Mouse (Mus musculus) thymus, adult 18-20 months (tissue): ENCODE data around the gene Adamts4.
A peak's percentile ranks its signal among the peaks of the same experiment; 100 is the strongest.

ENCODE experiments used
- DNase-seq, 2 experiments: peaks; one replicate each; pipeline ENCODE4 v3.0.0; 2022; ENCODE audit warnings: mixed read lengths in 2 of 2

Adamts4 gene

DNA sequence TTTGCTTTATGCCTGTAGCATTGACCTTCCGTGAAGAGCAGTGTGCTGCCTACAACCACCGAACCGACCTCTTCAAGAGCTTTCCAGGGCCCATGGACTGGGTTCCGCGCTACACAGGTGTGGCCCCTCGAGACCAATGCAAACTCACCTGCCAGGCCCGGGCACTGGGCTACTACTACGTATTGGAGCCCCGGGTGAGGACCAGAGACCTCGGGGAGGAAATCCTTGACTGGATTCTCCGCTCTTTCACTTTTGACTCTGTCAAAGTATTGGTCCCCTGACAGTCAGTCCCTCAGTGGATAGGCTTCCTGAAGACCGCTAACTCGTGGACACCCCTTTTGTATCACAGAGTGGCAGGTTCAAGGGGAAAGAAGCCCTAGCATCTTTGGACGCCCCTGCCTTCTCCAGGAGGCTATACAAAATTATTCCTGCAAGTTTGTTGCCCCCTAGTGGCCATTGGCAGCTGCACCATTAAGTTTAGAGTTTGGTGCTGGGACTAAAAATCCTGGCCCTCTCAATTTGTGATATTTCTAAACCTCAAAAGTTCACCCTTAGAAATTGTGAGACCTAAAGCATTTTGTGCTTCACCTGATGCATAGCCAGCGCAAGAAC lies 6.8 kb downstream of the Adamts4 start:
- DNase-seq = no peak

- no peak for DNase-seq
Observed at GRCm38 (mm10) chr1:171257781-171258180, 7.6 kb downstream of the Adamts4 start.

DNA sequence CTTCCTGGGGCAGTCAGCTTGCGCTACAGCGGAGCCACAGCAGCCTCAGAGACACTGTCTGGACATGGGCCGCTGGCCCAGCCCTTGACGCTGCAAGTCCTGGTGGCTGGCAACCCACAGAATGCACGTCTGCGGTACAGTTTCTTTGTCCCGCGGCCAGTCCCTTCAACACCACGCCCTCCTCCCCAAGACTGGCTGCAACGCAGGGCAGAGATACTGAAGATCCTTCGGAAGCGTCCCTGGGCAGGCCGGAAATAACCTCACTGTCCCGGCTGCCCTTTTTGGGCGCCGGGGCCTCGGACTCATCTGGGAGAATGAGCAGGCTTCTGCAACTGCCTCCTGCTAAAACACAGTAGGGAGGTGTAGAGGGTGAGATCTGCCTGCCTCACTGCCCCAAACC lies 8.7 kb downstream of the Adamts4 start:
- DNase-seq = no peak

GRCm38 (mm10) chr1:171260316-171260715 lies 10.1 kb downstream of the Adamts4 start:
- no peak for DNase-seq

- DNase-seq = no peak
Observed at GRCm38 (mm10) chr1:171262594-171263130, 12.4 kb downstream of the Adamts4 start.

- no peak for DNase-seq
Observed at GRCm38 (mm10) chr1:171263185-171263611, 13.0 kb downstream of the Adamts4 start.

- no peak for DNase-seq
Observed at GRCm38 (mm10) chr1:171263666-171264461, 13.6 kb downstream of the Adamts4 start.

DNA sequence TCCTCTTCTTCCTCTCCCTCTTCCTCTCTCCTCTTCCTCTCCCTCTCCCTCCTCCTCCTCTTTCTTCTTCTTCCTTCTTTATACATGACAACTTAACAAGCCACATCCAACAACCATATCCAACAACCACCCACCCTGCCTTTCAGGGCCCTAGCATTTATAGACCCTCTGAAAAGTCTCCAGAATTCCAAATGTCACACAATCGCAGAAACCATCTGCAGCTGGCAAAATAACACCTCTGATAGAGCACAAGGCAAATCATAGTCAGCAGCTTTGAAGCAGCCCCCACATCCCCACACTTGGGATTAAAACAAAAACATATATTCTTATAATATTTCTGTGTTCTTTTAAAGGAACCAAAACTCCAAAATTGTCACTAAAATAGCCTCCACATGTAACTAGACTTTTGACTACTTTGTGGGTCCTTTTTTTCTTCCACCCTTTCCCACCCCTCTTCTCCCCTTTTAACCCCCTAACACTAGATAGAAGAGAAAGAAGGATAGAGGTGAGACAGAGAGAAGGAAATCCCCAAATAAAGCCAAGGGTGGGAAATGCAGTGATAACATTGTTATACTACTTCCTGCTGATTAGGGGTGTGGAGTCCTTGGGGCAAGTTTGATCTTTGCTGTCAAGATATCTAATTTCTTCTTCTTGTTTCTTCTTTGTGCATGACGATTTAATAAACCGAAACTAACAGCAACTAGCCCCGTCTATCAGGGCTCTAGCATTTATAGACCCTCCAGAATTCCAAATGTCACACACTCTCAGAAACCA lies 15.9 kb downstream of the Adamts4 start:
- no peak for DNase-seq

DNA sequence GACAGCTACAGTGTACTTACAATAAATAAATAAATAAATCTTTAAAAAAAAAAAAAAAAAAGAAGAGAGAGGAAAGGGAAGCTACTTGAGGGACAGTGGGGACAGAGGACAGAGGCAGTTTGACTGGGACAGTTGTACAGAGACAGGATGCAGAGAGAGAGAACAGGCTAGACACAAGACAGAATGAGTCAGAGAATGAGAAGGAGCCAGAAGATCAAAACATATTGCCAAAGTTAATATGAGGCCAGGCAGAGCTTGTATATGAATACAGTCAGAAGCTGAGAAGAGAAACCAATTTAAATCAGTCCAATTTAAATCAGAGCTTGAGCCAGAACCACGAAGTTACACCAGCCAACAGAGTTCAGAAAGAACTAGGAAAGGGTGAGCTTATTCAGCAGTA lies 18.1 kb downstream of the Adamts4 start:
- DNase-seq = no peak

DNA sequence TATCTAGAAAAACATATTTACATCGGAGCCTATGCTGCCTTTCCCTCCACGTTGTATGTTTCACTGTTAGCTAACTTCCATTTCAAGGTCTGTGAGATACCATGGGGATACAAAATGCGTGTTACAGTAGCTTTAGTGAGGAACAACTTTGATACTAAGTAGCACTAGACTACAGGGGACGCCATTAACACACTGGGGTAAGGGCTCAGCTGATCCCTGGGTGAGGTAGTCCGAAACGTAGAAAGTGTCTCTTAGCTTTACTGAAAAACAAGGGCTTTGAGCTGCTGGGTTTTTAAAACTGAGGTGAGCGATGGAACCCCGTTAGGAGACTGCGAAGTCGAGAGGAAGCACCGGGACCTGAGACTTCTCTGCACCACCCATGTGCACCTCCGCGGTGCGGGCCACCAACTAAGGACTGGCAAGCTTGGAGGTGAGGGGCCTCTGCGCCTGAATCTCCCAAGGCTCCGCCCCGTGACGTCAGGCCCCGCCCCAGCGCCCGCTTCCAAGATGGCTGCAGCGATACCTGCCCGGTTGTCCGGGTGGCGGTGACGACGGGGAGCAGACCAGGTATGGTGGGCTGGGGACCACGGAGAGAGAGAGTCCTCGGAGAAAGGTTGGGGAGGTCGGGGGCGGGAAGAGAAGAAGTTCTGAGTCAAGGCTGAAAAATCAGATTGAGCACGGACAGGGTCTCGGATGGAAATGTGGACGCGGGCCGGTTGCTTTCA lies 19.8 kb downstream of the Adamts4 start, which contains the start of gene B4galt3:
Gene B4galt3 (plus strand): TSS at position 481 of the 725 bp plus-strand sequence.
- DNase-seq = peak; percentile 94 to 96

- DNase-seq = no peak
Observed at GRCm38 (mm10) chr1:171270573-171270900, 20.3 kb downstream of the Adamts4 start.

DNA sequence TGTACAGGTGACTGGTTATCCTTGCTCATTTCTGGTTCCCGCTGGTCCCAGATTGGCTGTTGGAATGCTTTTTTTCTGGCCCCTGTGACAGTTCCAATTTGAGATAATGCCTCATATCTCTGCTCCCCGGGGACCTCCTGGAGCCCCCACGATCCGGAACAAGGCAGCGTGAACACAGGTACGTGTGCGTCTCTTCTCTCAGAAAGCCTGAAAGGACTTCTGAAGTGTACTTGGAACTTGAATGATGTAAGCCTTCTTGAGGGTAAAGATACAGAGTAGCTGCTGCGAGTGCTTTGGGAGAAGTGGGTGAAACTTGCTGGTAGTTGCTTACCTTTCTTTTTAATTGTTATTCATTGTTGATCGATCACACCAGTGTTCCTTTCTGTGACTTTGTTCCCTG lies 21.0 kb downstream of the Adamts4 start:
- DNase-seq = no peak

GRCm38 (mm10) chr1:171271622-171272021 lies 21.4 kb downstream of the Adamts4 start:
- no peak for DNase-seq

- no peak for DNase-seq
Observed at GRCm38 (mm10) chr1:171272086-171272485, 21.9 kb downstream of the Adamts4 start.

- DNase-seq = no peak
Observed at GRCm38 (mm10) chr1:171274171-171274570, 23.9 kb downstream of the Adamts4 start.

- DNase-seq = no peak
Observed at GRCm38 (mm10) chr1:171275144-171275734, 25.0 kb downstream of the Adamts4 start.

GRCm38 (mm10) chr1:171276110-171276748 lies 26.0 kb downstream of the Adamts4 start:
- DNase-seq = no peak

DNA sequence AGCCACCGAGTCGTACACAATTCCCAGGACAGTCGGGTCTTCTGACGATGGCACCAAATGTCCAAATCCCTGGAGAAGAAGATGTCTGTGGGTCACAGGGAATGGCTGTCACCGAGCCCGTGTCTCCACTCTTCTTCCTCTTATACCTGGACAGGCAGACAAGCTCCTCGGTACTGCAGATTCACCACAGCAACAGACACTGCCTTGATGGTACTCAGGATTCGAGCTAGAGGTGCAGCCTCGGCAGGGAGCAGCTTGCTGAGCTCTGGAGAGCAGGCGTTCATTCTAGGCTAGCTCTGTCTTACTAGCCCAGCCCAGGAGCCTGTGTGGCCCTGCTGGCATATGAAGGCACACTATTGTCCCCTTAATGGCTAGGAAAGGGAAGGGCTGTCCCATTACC lies 27.5 kb downstream of the Adamts4 start:
- DNase-seq = no peak

- no peak for DNase-seq
Observed at GRCm38 (mm10) chr1:171278436-171278835, 28.2 kb downstream of the Adamts4 start.

DNA sequence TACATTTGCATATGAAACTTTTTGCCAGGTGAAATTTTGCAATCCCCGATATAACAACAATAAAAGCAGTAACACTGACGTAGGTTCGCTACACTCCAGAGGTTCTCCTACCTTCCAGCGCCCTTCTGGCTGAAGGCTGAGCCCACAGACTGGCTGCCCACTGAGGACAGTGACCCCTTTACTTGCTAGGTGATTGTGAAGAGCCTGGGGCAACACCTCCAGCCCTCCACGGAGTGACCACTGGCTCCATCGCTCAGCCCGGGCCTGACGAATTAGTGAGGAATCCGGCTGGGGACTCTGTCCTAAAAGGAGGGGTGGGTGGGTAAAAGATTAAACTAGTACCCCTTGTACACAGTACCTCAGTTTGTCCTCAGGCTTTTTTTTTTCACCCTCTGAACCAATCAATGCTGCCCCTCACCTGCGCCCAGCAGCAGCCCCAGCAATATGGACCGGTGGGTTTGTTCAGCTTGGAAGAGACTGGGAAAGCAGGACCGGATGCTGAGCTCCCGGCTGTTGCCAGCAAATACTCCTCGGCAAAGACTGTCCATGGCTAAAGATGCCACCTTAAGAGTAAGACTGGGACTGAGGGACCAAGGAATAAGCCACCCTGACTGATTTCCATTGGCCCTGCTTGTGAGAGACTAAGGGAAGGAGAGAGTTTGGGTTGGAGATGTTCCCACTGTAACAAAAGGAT lies 28.9 kb downstream of the Adamts4 start:
- DNase-seq = peak in 1 of 2 experiments; percentile 2

DNA sequence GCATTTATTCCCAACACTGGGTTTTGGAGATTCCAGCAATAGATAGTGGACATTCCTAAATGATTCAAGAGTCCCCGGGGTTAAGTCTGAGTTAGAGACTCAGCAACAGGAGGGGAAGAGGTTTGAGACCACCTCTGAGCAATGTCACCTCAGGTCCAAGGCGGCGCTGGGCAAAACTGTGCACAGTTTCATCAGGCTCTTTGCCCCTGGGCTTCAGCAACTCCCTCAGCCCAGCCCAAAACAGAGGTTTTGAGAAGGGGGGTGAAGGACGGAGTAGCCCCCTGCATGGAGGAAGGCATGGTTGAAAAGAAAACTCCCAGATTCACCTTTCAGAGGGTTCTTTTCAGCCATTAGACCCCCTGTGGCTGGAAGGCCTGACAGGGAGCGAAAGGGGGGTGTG lies 29.5 kb downstream of the Adamts4 start:
- DNase-seq = peak in 1 of 2 experiments; percentile 5
